Mouse (Mus musculus) lung, postnatal 0 days (tissue): ENCODE data around the gene Ebf3.

ENCODE experiments used
- CTCF ChIP-seq: IDR thresholded peaks from 2 replicates; pipeline ENCODE4 v1.5.1; 2016; ENCODE audit warnings: antibody characterized with exemption, mild to moderate bottlenecking
- EP300 ChIP-seq: IDR thresholded peaks from 2 replicates; pipeline ENCODE4 v1.6.1; 2016; ENCODE audit warnings: antibody characterized with exemption, mild to moderate bottlenecking, control low read depth

- TF ChIP-seq CTCF: no peak
- TF ChIP-seq EP300: no peak
These were observed 95.5 kb downstream of the Ebf3 start for GRCm38 (mm10) chr7:137218706-137219105.
